Mouse (Mus musculus) heart, embryonic 13.5 days (tissue): Measurements from ENCODE around the gene Pxylp1. TPM values are rescaled to one million over a fixed set of nuclear protein-coding genes. Genes with fewer than 3 reads are reported as not detected.

Experiments
- ATAC-seq: fragments of 200-750 bp; cut with Nextera tagmentation; 2 replicates; pipeline ENCODE4 v1.8.0; 2017; ENCODE audit warnings: moderate TSS enrichment; ENCODE audit not compliant: insufficient number of reproducible peaks, low FRiP score, low TSS enrichment; ENCODE audit errors: extremely low read depth
- H3K27ac ChIP-seq: fragments of 300-500 bp; sonication (generic); replicated peaks from 2 replicates; pipeline ENCODE4 v1.5.1; 2015; ENCODE audit warnings: moderate library complexity, mild to moderate bottlenecking, inconsistent platforms
- H3K27me3 ChIP-seq: fragments of 300-500 bp; sonication (generic); replicated peaks from 2 replicates; pipeline ENCODE4 v1.6.1; 2015; ENCODE audit warnings: mild to moderate bottlenecking, inconsistent platforms
- H3K36me3 ChIP-seq: fragments of 300-500 bp; sonication (generic); 2 replicates; pipeline ENCODE4 v1.6.1; 2015; ENCODE audit warnings: mild to moderate bottlenecking, inconsistent platforms
- H3K4me1 ChIP-seq: fragments of 300-500 bp; sonication (generic); 2 replicates; pipeline ENCODE4 v1.6.1; 2015; ENCODE audit warnings: inconsistent platforms
- H3K4me2 ChIP-seq: fragments of 300-500 bp; sonication (generic); 2 replicates; pipeline ENCODE4 v1.6.1; 2015; ENCODE audit warnings: inconsistent platforms, mild to moderate bottlenecking, moderate library complexity
- H3K4me3 ChIP-seq: fragments of 300-500 bp; sonication (generic); 2 replicates; pipeline ENCODE4 v1.5.1; 2015; ENCODE audit warnings: moderate library complexity, mild to moderate bottlenecking, inconsistent platforms
- H3K9ac ChIP-seq: fragments of 300-500 bp; sonication (generic); 2 replicates; pipeline ENCODE4 v1.6.1; 2015; ENCODE audit warnings: inconsistent platforms, mild to moderate bottlenecking, moderate library complexity
- H3K9me3 ChIP-seq: fragments of 300-500 bp; sonication (generic); 2 replicates; pipeline ENCODE4 v1.6.1; 2016; ENCODE audit warnings: inconsistent platforms
- WGBS: fragments of 180-500 bp; shearing (Covaris S2); methylation state at CpG from one replicate; pipeline ENCODE4 v1.1.7; 2015; ENCODE audit warnings: mixed read lengths; 5-methylcytosine and 5-hydroxymethylcytosine counted together
- polyA plus RNA-seq: library from polyadenylated mRNA; unstranded; fragments of >200 nt; fragmentation: Nextera tagmentation; extraction: Ambion mirVana; gene quantifications from 2 replicates; pipeline ENCODE4 v1.2.1, GENCODE M21; 2015

Pxylp1 gene
- polyA plus RNA-seq, 1 experiment from 2014 or later: 29.5 TPM

DNA sequence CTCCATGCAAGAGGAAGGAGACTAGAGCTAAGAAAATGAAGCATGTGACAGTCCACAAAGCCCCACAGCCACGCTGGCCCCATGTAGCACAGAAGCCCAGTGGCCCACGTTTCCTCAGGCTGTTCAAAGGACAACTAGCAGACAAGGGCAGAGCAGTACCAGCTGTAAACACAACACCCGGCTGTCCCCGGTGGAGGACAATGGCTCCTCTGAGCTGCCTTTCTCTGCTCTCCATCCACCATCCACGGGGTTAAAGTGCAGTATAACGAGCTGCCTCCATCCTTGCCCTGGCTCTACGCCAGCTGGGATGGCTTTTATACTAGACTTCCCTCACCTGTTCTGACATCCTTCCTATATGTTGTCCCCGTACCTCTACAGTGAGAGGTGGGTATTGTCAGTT is 55.5 kb downstream of the Pxylp1 start:
- no peaks in the 10 kb centered on the region for H3K27me3 ChIP-seq
- H3K9ac ChIP-seq: no peak overlapping the region
- H3K36me3 ChIP-seq: peaks cover 8% of the 10 kb centered on the region; the same call in 1 of the 2 replicates
- no peak overlapping the region for H3K4me3 ChIP-seq
- WGBS: 53% methylated on average over 8 of the region's 8 CpGs
- no peak for ATAC-seq
- no peak overlapping the region for H3K4me2 ChIP-seq
- H3K4me1 ChIP-seq: peaks cover 31% of the 10 kb centered on the region
- H3K9me3 ChIP-seq: peaks cover 2% of the 10 kb centered on the region; the same call in 1 of the 2 replicates
- H3K27ac ChIP-seq: no peak overlapping the region

DNA sequence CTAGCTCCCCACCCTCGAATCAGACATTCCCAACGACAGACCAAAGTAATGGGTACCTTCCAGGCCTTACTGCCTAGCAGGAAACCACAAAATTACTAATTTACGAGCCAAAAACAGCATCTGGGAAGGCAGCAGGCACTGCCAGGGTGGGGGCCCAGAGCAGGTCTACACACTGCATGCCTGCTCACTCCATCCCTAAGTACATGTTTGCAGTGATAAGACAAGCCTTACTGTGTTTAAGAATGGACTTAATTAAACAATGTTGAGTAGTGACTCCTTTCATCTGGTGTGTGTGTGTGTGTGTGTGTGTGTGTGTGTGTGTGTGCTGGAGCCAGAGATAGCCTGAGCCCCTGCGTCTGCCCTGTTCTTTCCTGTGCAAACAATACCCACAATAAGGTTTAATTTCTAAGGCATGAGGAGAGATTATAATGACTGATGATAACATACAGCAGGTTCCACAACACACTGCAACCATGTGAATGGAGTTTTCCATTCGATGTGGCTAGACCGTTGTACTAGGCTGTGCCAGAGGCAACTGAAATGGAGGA is 57.0 kb downstream of the Pxylp1 start:
- no peak overlapping the region for H3K27ac ChIP-seq
- 70% methylated on average over 6 of the region's 6 CpGs for WGBS
- no peak overlapping the region for H3K4me2 ChIP-seq
- H3K9me3 ChIP-seq: no peaks in the 10 kb centered on the region
- H3K4me3 ChIP-seq: no peak overlapping the region
- H3K9ac ChIP-seq: no peak overlapping the region
- peaks cover 28% of the 10 kb centered on the region for H3K4me1 ChIP-seq
- H3K27me3 ChIP-seq: no peaks in the 10 kb centered on the region
- peaks cover 8% of the 10 kb centered on the region; the same call in 1 of the 2 replicates for H3K36me3 ChIP-seq
- ATAC-seq: no peak

DNA sequence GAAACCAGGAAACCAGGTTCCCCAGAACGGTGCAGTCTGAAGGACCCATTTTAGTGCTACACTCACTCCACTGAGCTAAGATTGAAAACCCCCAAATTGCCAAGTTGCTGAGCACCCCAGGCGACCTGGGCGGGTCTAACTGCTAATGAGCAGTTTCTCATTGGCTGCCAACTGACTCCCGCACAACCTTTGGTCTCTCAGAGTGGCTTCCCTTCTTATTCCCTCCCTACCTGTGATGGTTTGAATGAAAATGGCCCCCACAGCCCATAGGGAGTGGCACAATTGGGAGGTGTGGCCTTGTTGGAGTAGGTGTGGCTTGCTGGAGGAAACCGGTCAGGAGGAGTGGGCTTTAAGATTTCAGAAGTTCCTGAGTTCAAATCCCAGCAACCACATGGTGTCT is 58.9 kb downstream of the Pxylp1 start:
- H3K27me3 ChIP-seq: no peaks in the 10 kb centered on the region
- H3K4me3 ChIP-seq: no peak overlapping the region
- no peak for ATAC-seq
- no peaks in the 10 kb centered on the region for H3K9me3 ChIP-seq
- H3K4me2 ChIP-seq: no peak overlapping the region
- H3K27ac ChIP-seq: peak overlapping the region; percentile 61
- no peak overlapping the region for H3K9ac ChIP-seq
- peaks cover 14% of the 10 kb centered on the region for H3K36me3 ChIP-seq
- 65% methylated on average over 5 of the region's 5 CpGs for WGBS
- H3K4me1 ChIP-seq: peaks cover 21% of the 10 kb centered on the region

DNA sequence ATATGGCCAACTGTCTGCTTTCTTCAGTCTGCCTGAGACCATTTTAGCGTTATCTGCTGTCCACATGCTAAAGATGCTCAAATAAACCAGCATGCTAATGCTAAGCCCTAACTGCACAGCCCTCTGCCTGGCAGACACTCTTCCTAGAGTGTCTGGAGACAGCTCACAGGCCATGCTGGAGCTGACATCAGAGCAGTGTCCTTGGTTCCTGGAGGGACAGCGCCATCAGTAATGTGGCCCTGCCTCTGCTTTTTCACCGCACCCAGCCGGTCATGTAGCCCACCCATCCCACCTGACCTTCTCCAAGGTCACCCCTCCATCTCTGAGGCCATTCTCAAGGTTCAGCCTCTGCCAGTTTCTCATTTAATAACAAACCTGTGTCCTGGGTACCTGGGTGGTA is 60.0 kb downstream of the Pxylp1 start:
- Histone ChIP-seq H3K4me3 (no peak overlapping the region), H3K4me2 (no peak overlapping the region), H3K4me1 (peaks cover 19% of the 10 kb centered on the region), H3K9ac (no peak overlapping the region), H3K9me3 (no peaks in the 10 kb centered on the region), H3K27ac (peak overlapping the region; percentile 61), H3K36me3 (peaks cover 20% of the 10 kb centered on the region), H3K27me3 (no peaks in the 10 kb centered on the region)
- WGBS: 40% methylated on average over 4 of the region's 4 CpGs
- no peak for ATAC-seq

DNA sequence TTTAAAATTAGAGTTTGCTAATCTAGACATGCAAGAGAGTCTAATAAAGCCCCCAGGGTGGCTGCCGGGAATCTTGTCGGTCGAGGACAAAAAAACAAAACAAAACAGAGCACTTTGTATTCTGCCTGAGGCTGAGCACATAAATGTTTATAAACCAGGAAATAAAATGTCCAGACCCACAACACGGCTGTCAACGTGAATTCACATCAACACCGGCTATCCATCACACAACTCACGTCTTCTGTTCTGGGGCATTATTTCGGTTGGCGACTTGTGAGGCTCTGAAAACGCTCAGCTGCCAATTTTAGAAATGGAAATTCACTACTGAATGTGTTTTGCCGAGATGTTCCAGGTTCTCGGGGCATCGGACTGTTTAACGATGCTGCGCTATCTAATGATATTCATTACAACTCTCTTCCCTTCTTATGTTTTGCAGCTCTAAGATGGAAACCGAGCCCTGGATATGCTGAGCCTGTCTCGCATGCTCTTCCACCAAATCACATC is 61.6 kb downstream of the Pxylp1 start:
- Histone ChIP-seq H3K27me3 (no peaks in the 10 kb centered on the region), H3K9ac (no peak overlapping the region), H3K27ac (no peak overlapping the region), H3K4me1 (peaks cover 19% of the 10 kb centered on the region), H3K9me3 (no peaks in the 10 kb centered on the region), H3K4me2 (no peak overlapping the region), H3K36me3 (peaks cover 23% of the 10 kb centered on the region), H3K4me3 (no peak overlapping the region)
- WGBS: 84% methylated on average over 17 of the region's 17 CpGs
- ATAC-seq: no peak

DNA sequence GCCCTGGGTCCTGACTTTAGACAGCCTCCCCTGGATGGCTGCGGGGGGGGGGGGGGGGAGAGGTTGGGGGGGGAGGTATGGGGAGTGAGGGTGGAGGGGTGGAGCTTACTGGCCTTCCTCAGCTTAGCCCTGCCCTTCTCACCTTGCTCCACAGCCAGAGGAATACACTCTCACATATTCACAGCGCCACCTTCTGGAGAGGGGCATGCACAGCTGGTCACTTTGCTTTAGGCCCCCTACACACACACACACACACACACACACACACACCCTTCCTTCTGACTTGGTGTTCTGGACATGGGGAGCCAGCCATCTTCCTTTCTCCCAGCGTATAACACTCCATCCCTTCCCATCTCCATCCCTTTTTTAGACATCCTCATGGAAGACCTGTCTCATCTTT is 62.8 kb downstream of the Pxylp1 start:
- no peak overlapping the region for H3K27ac ChIP-seq
- no peaks in the 10 kb centered on the region for H3K9me3 ChIP-seq
- ATAC-seq: no peak
- H3K27me3 ChIP-seq: no peaks in the 10 kb centered on the region
- peaks cover 35% of the 10 kb centered on the region for H3K36me3 ChIP-seq
- 92% methylated on average over 2 of the region's 3 CpGs for WGBS
- no peak overlapping the region for H3K9ac ChIP-seq
- no peak overlapping the region for H3K4me2 ChIP-seq
- H3K4me3 ChIP-seq: no peak overlapping the region
- peaks cover 19% of the 10 kb centered on the region for H3K4me1 ChIP-seq

DNA sequence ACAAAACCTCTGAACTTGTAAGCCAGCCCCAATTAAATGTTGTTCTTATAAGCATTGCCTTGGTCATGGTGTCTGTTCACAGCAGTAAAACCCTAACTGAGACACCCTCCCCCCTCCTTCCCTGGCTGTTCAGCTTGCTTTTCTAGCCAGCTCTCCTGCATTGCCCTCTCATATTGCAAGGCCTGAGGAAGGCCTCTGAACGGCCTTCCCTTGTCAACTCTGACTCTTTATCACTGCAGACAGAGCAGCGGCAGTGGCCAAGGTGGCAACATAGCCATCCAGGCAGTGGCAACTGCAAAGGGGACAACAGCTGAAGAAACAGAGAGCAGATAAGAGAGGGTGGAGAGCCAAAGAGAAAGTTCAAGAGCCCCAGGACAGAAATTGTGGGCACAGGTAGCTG is 64.4 kb downstream of the Pxylp1 start:
- Histone ChIP-seq H3K4me3 (no peak overlapping the region), H3K4me1 (peaks cover 24% of the 10 kb centered on the region), H3K36me3 (peaks cover 38% of the 10 kb centered on the region), H3K9ac (no peak overlapping the region), H3K9me3 (no peaks in the 10 kb centered on the region), H3K27me3 (no peaks in the 10 kb centered on the region), H3K27ac (no peak overlapping the region), H3K4me2 (no peak overlapping the region)
- no peak for ATAC-seq
- 30% methylated on average over 2 of the region's 2 CpGs for WGBS

DNA sequence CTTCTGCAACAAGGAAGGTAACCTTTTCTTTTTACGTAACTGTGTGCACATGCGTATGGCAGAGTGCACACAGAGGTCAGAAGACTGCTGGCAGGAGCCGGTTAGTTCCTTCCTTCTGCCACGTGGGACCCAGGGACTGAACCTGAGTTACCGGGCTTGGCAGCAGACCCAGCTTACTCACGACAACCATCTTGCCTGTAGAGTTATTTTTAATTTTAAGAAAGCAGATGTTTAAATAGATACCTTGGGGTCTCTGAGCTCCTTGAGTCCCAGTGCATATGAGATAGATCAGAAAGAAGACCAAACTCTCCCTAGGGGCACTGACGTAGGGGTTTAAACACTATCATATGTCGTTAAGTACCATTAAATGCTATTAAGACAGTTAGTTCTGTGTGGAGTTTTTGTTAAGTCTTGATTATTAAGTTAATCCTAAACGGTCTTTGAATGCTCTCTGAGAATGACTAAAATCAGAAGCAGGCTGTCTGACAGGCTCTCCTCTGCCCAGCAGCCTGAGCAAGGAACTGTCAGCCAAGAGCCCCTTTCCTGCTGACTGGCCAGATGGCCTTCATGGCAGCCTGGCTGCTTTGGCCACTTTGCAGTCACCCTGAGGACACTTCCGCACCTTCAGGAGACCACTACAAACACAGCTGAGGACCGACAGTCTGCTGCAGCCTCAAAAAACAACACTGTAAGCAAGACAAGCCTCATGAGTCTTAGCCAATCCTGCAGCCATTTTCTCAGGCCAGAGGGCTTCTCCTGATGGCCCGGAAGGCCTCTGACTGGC is 65.3 kb downstream of the Pxylp1 start:
- no peak overlapping the region for H3K9ac ChIP-seq
- WGBS: 77% methylated on average over 12 of the region's 12 CpGs

DNA sequence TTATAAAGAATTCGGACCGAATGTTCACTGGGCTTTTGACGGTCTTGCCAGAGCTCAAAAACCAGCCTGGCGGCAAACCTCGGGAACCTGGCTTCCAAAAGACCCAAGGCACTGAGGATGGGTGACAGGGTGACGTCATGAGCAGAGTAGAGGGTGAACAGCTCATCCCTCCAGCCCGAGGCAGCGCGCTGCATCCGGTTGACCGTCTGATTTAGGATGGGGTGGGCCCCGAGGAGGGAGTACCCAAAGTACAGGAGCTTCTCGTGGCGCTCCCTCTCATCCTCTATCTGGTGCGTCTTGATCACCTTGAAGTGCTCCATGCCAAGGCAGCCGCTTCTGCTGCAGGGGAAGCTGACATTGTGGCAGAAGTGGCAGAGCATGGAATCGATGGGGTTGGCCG is 67.6 kb downstream of the Pxylp1 start:
- ATAC-seq: no peak
- WGBS: 85% methylated on average over 18 of the region's 18 CpGs

More for the DNA sequence above, 65.3 kb downstream of the Pxylp1 start:
- H3K27ac ChIP-seq: no peak overlapping the region
- no peak overlapping the region for H3K4me3 ChIP-seq
- ATAC-seq: no peak
- peaks cover 15% of the 10 kb centered on the region for H3K4me1 ChIP-seq
- no peaks in the 10 kb centered on the region for H3K9me3 ChIP-seq
- no peak overlapping the region for H3K4me2 ChIP-seq
- no peaks in the 10 kb centered on the region for H3K27me3 ChIP-seq
- peaks cover 38% of the 10 kb centered on the region for H3K36me3 ChIP-seq

DNA sequence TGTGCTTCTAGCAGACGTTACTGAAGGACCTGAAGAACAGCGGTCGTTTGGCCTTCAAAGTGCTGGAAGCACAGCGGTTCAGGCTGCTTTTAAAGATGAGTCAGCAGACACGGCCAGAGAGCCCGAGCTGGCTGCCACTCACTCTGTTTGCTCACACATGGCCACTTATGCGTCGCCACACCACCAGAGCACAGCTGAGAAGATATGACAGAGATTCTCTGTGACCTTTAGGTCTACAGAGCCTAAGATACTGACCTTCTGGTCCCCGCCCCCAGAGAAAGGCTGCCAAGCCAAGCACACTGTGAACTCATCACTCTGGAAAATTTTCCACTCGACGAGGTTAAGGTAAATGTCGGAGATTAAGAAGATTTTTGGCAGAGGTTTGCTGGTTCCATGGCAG is 68.4 kb downstream of the Pxylp1 start:
- no peak for ATAC-seq
- H3K27ac ChIP-seq: peak overlapping the region; percentile 58; the same call in 1 of the 2 replicates
- no peak overlapping the region for H3K9ac ChIP-seq

More for the DNA sequence above, 67.6 kb downstream of the Pxylp1 start:
- H3K27ac ChIP-seq: no peak overlapping the region
- no peaks in the 10 kb centered on the region for H3K27me3 ChIP-seq
- H3K9ac ChIP-seq: no peak overlapping the region
- H3K4me2 ChIP-seq: no peak overlapping the region
- H3K4me3 ChIP-seq: no peak overlapping the region
- peaks cover 13% of the 10 kb centered on the region for H3K4me1 ChIP-seq
- no peaks in the 10 kb centered on the region for H3K9me3 ChIP-seq
- peaks cover 38% of the 10 kb centered on the region for H3K36me3 ChIP-seq

DNA sequence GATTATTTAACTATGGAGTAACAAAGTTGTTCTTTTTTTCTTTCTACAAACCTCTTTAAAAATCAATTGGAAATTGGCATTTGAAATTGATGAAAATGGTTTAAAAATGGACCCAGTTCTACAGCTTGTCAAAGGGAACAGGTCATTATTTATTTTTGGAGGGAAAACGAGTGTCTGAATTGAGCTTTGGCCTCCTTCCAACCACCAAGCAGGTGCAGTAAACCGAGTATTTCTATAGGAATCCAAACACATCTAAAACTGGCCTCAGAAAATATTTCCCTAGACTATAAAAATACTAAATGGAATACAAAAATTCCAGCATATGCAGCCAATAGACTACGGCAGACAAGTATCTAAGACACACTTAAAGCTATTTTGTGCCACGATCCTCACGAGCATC is 68.9 kb downstream of the Pxylp1 start:
- WGBS: 52% methylated on average over 5 of the region's 5 CpGs
- H3K4me1 ChIP-seq: peaks cover 13% of the 10 kb centered on the region
- no peaks in the 10 kb centered on the region for H3K27me3 ChIP-seq
- H3K36me3 ChIP-seq: peaks cover 31% of the 10 kb centered on the region
- no peaks in the 10 kb centered on the region for H3K9me3 ChIP-seq
- no peak for ATAC-seq
- H3K9ac ChIP-seq: no peak overlapping the region
- H3K27ac ChIP-seq: peak overlapping the region; percentile 58; the same call in 1 of the 2 replicates
- peak overlapping the region; percentile 18; the same call in 1 of the 2 replicates for H3K4me2 ChIP-seq
- no peak overlapping the region for H3K4me3 ChIP-seq

More for the DNA sequence above, 68.4 kb downstream of the Pxylp1 start:
- no peaks in the 10 kb centered on the region for H3K27me3 ChIP-seq
- H3K4me3 ChIP-seq: no peak overlapping the region
- H3K4me2 ChIP-seq: peak overlapping the region; percentile 18; the same call in 1 of the 2 replicates
- H3K4me1 ChIP-seq: peaks cover 13% of the 10 kb centered on the region
- 28% methylated on average over 12 of the region's 12 CpGs for WGBS
- H3K36me3 ChIP-seq: peaks cover 36% of the 10 kb centered on the region
- H3K9me3 ChIP-seq: no peaks in the 10 kb centered on the region
